Mouse (Mus musculus): ENCODE data around the gene Abhd14b.

GRCm38 (mm10) chr9:106409096-106409495 is 38.2 kb upstream of the Abhd14b start:
- TF ChIP-seq ZC3H11A (IDR thresholded peaks at IDR 0.05; ENCODE audit: borderline replicate concordance, low read depth, low read length) (no peak), ZNF384 (IDR thresholded peaks at IDR 0.05; ENCODE audit: low read depth, low read length) (no peak)
